Mouse (Mus musculus) intestine, embryonic 15.5 days (tissue): ENCODE measurements around the gene Hibch. TPM values are rescaled to one million over a fixed set of nuclear protein-coding genes. Genes with fewer than 3 reads are reported as not detected.

Source experiments
- ATAC-seq: fragments of 200-750 bp; cut with Nextera tagmentation; 2 replicates; pipeline ENCODE4 v1.8.0; 2017; ENCODE audit warnings: moderate TSS enrichment, moderate library complexity
- H3K27ac ChIP-seq: fragments of 300-500 bp; sonication (generic); 2 replicates; pipeline ENCODE4 v1.5.1; 2015; ENCODE audit warnings: mild to moderate bottlenecking, inconsistent platforms
- H3K27me3 ChIP-seq: fragments of 300-500 bp; sonication (generic); replicated peaks from 2 replicates; pipeline ENCODE4 v1.6.1; 2015; ENCODE audit warnings: inconsistent platforms
- H3K36me3 ChIP-seq: fragments of 300-500 bp; sonication (generic); 2 replicates; pipeline ENCODE4 v1.6.1; 2015; ENCODE audit warnings: inconsistent platforms
- H3K4me1 ChIP-seq: fragments of 300-500 bp; sonication (generic); replicated peaks from 2 replicates; pipeline ENCODE4 v1.6.1; 2015; ENCODE audit warnings: inconsistent platforms
- H3K4me2 ChIP-seq: fragments of 300-500 bp; sonication (generic); replicated peaks from 2 replicates; pipeline ENCODE4 v1.6.1; 2015; ENCODE audit warnings: mild to moderate bottlenecking, inconsistent platforms
- H3K4me3 ChIP-seq: fragments of 300-500 bp; sonication (generic); replicated peaks from 2 replicates; pipeline ENCODE4 v1.5.1; 2015; ENCODE audit warnings: inconsistent platforms
- H3K9ac ChIP-seq: fragments of 300-500 bp; sonication (generic); 2 replicates; pipeline ENCODE4 v1.6.1; 2015; ENCODE audit warnings: inconsistent platforms
- H3K9me3 ChIP-seq: fragments of 300-500 bp; sonication (generic); 2 replicates; pipeline ENCODE4 v1.6.1; 2016; ENCODE audit warnings: inconsistent platforms
- WGBS: fragments of 180-500 bp; shearing (Covaris S2); methylation state at CpG from one replicate; pipeline ENCODE4 v1.1.7; 2015; 5-methylcytosine and 5-hydroxymethylcytosine counted together
- polyA plus RNA-seq: library from polyadenylated mRNA; unstranded; fragments of >200 nt; fragmentation: Nextera tagmentation; extraction: Ambion mirVana; gene quantifications from 2 replicates; pipeline ENCODE4 v1.2.1, GENCODE M21; 2015

Gene Hibch
- polyA plus RNA-seq, 1 experiment from 2014 or later, result 20.8 TPM

DNA sequence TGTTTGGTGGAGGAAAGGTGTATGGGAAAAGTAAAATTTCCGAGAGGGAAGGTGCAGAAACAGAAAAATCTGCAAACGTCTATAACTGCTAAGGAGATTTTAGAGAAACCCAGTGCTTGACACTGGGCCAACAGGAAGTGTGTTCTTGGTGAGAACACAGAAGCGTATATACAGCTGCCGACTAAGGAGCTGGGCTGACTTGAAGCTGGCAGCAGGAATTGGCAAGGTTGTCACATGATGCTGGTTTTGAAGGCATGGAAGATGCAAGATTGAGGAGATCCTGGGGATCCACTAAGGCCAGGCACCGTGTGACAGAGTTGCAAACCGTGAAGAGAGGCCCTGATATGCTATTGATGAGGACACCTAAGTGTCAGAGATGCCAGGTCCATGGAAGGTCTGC, 115.5 kb downstream of the Hibch start:
- H3K36me3 ChIP-seq, result no peaks in the 10 kb centered on the region
- H3K27me3 ChIP-seq, result no peaks in the 10 kb centered on the region
- no peak overlapping the region for H3K4me2 ChIP-seq
- WGBS, result 70% methylated on average over 6 of the region's 6 CpGs
- ATAC-seq, result no peak
- H3K9me3 ChIP-seq, result no peaks in the 10 kb centered on the region
- no peak overlapping the region for H3K4me3 ChIP-seq
- no peak overlapping the region for H3K27ac ChIP-seq
- no peaks in the 10 kb centered on the region for H3K4me1 ChIP-seq
- H3K9ac ChIP-seq, result no peak overlapping the region

DNA sequence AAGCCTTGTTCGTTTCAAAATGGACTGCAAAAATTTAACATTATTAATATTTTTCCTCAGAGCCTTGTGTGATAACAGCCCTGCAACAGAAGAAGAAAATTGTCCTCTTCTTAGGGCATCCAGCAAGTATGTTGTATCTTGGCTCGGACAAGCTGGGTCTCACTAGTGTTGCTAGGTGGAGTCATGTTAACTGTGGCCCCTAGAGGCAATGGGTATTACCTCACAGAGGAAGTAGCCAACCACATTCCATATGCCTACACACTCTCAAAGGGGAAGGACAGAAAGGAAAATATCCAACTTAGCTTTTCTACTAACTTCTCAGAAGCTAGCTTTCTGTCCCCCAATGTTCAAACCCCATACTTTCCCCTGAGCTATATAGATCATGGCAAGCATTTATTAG, 118.4 kb downstream of the Hibch start:
- Histone ChIP-seq H3K4me1 (no peaks in the 10 kb centered on the region), H3K4me3 (no peak overlapping the region), H3K36me3 (no peaks in the 10 kb centered on the region), H3K27ac (no peak overlapping the region), H3K9ac (no peak overlapping the region), H3K9me3 (no peaks in the 10 kb centered on the region), H3K4me2 (no peak overlapping the region), H3K27me3 (no peaks in the 10 kb centered on the region)
- ATAC-seq, result no peak
- WGBS, result 78% methylated on average over 2 of the region's 2 CpGs

DNA sequence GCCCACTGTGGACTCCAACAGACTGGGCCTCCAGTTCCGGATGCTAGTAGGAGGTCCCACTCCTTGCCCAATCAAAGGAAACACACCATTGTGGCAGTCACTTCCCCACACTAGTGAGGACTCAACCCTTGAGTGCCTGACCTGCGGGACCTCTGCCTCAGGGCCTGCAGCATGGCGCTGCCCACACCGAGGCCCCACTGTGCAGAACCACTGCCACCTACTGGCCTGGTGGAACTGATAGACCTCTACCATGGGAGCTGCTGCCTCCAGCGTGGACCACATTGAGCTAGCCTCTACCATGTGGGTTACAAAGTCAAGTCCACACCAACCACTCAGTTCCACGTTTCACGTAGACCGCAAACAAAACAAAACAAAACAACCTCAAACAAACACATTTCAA, 119.9 kb downstream of the Hibch start:
- Histone ChIP-seq H3K4me3 (no peak overlapping the region), H3K9me3 (no peaks in the 10 kb centered on the region), H3K36me3 (no peaks in the 10 kb centered on the region), H3K27ac (no peak overlapping the region), H3K4me2 (no peak overlapping the region), H3K27me3 (no peaks in the 10 kb centered on the region), H3K4me1 (no peaks in the 10 kb centered on the region), H3K9ac (no peak overlapping the region)
- ATAC-seq, result no peak
- WGBS, result 73% methylated on average over 8 of the region's 8 CpGs

Other genes with a start within 250 kb of the Hibch start
- 6.2 and 6.8 TPM in 2 replicates for gene Nemp2, start 214.2 kb upstream of the Hibch start, polyA plus RNA-seq
- 3.1 and 4.4 TPM in 2 replicates for gene Mfsd6, start 117.5 kb upstream of the Hibch start, polyA plus RNA-seq
- 11.6 and 16.8 TPM in 2 replicates for gene Inpp1, start 27.2 kb upstream of the Hibch start, polyA plus RNA-seq
- 24.9 and 25.5 TPM in 2 replicates for gene 1700019D03Rik, start 175.2 kb downstream of the Hibch start, polyA plus RNA-seq
- 0.05 and 0.09 TPM in 2 replicates for gene Mstn, start 216.7 kb downstream of the Hibch start, polyA plus RNA-seq